Mouse (Mus musculus): ENCODE measurements at regions not wholly inside any gene's neighbourhood (a gene's known extent, or its start where the extent isn't known, plus 50 kb on each side); places are given as distances from the start of the nearest gene placed in this dataset.

GRCm38 (mm10) chr10:9005140-9005909, 119.5 kb upstream of the Sash1 start:
- TF ChIP-seq POLR2A (IDR thresholded peaks at IDR 0.05; ENCODE audit: insufficient read length, low read depth) (no peak), MYOG (IDR thresholded peaks at IDR 0.05; ENCODE audit: control insufficient read depth in 1 of 3, insufficient read depth in 1 of 3, insufficient read length in 2 of 3, low read depth in 2 of 3) (peak in 2 of 3 experiments; percentile 58 to 67), MYOD1 (IDR thresholded peaks at IDR 0.05; ENCODE audit: control insufficient read depth in 1 of 3, insufficient read length in 2 of 3, low read depth in 2 of 3) (peak in 2 of 3 experiments; percentile 6 to 83), MAX (IDR thresholded peaks at IDR 0.05; ENCODE audit: low read depth) (no peak), CEBPB (IDR thresholded peaks at IDR 0.05; ENCODE audit: insufficient read depth, poor library complexity, severe bottlenecking) (no peak), REST (IDR thresholded peaks at IDR 0.05; ENCODE audit: insufficient read depth, insufficient read length) (no peak), E2F4 (IDR thresholded peaks at IDR 0.05; ENCODE audit: insufficient read depth) (no peak), TCF3 (IDR thresholded peaks at IDR 0.05; ENCODE audit: insufficient read length, low read depth) (peak; percentile 27), TCF12 (IDR thresholded peaks at IDR 0.05; ENCODE audit: insufficient read depth, poor library complexity, severe bottlenecking) (no peak), USF1 (IDR thresholded peaks at IDR 0.05; ENCODE audit: low read depth) (no peak), SRF (IDR thresholded peaks at IDR 0.05; ENCODE audit: control insufficient read depth, insufficient read length, low read depth) (no peak)
